Mouse (Mus musculus) brain, embryonic 14.5 days (tissue): ENCODE results near the gene Smyd5.

ENCODE experiments used
- CTCF ChIP-seq: fragments of 200-500 bp; IDR thresholded peaks from 2 replicates; pipeline ENCODE4 v1.5.1; 2012; ENCODE audit warnings: inconsistent platforms, mild to moderate bottlenecking, moderate library complexity, borderline replicate concordance; ENCODE audit not compliant: insufficient read depth, insufficient read length; ENCODE audit errors: extremely low read depth
- POLR2A ChIP-seq: fragments of 200-500 bp; IDR thresholded peaks from 2 replicates; pipeline ENCODE4 v1.6.1; 2012; ENCODE audit warnings: mild to moderate bottlenecking, inconsistent platforms, borderline replicate concordance; ENCODE audit not compliant: poor library complexity, insufficient read depth, insufficient read length, severe bottlenecking; ENCODE audit errors: extremely low read depth

DNA sequence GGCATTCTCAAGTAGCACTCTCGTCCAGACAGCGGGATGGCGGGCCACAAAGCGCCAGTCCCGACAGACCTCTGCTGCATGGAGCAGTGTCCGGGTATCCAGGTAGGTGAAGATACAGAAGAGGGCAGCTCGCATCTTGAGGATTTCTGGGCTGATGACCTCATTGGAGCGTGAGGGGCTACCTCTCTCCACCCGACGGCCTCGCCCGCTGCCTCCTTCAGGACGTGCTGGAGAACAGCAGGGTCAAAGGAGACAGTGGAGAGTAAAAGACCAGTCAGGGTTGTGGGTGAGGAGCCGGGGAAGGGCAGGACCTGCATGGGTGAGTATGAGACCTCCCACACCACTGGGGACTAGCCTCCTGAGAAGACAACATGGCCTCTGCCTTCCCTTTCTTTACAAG is 46.6 kb downstream of the Smyd5 start:
- TF ChIP-seq POLR2A (no peak), CTCF (no peak)
